Mouse (Mus musculus): ENCODE results near the gene 1700034J05Rik. TPM values are rescaled to one million over a fixed set of nuclear protein-coding genes. Genes with fewer than 3 reads are reported as not detected.

The 1700034J05Rik gene
- total and polyA plus RNA-seq, 3 experiments = not detected

- DNase-seq (ENCODE audit: extremely low read depth) = no peak
Observed at GRCm38 (mm10) chr6:146972740-146973139, 18.5 kb upstream of the 1700034J05Rik start.

GRCm38 (mm10) chr6:146972009-146972408 lies 17.8 kb upstream of the 1700034J05Rik start:
- dilution Hi-C loops (cut with MboI; ENCODE audit: extremely low pct_ligation_motif_present, extremely low pct_unique_long_range_greater_than_20kb, low sequenced_read_pairs) (no loop called here), in situ Hi-C loops (cut with MboI; ENCODE audit: low pct_ligation_motif_present, low pct_unique_long_range_greater_than_20kb, low sequenced_read_pairs) (no loop called here)
- no peak overlapping the region for H3K27ac ChIP-seq (ENCODE audit: insufficient read depth, low read depth)
- H3K27me3 ChIP-seq (replicated peaks) = no peaks in the 10 kb centered on the region
- H3K4me2 ChIP-seq (ENCODE audit: insufficient read depth, low read depth, poor library complexity, severe bottlenecking) = no peak overlapping the region
- TF ChIP-seq MEF2A (IDR thresholded peaks at IDR 0.05; ENCODE audit: borderline replicate concordance, low read depth, low read length) (no peak), E2F4 (IDR thresholded peaks at IDR 0.05; ENCODE audit: insufficient replicate concordance, low read depth, low read length) (no peak), PAX5 (IDR thresholded peaks at IDR 0.05; ENCODE audit: low read length) (no peak), JUN (IDR thresholded peaks at IDR 0.05; ENCODE audit: insufficient read depth, low read depth, low read length) (no peak), BHLHE40 (IDR thresholded peaks at IDR 0.05; ENCODE audit: low read depth, low read length) (no peak), KAT2A (IDR thresholded peaks at IDR 0.05; ENCODE audit: insufficient replicate concordance, low read length) (no peak), RAD21 (IDR thresholded peaks at IDR 0.05; ENCODE audit: low read depth, low read length) (no peak), CHD2 (IDR thresholded peaks at IDR 0.05; ENCODE audit: low read length) (no peak), NELFE (IDR thresholded peaks at IDR 0.05; ENCODE audit: low read depth, low read length) (no peak), ZNF384 (IDR thresholded peaks at IDR 0.05; ENCODE audit: low read depth, low read length) (no peak), HCFC1 (IDR thresholded peaks at IDR 0.05; ENCODE audit: low read depth, low read length) (no peak), ETS1 (conservative IDR thresholded peaks at IDR 0.05; ENCODE audit: low read depth, low read length) (no peak), USF1 (IDR thresholded peaks at IDR 0.05; ENCODE audit: low read depth, low read length) (no peak), MAFK (IDR thresholded peaks at IDR 0.05; ENCODE audit: insufficient replicate concordance, low read length) (no peak), POLR2A (IDR thresholded peaks at IDR 0.05; ENCODE audit: low read depth, low read length) (no peak), CTCF (conservative IDR thresholded peaks at IDR 0.05 in 1 of 2, IDR thresholded peaks at IDR 0.05 in 1 of 2; ENCODE audit: low read depth in 2 of 2, low read length in 2 of 2) (no peak), NRF1 (IDR thresholded peaks at IDR 0.05; ENCODE audit: low read depth, low read length) (no peak), TBP (conservative IDR thresholded peaks at IDR 0.05; ENCODE audit: low read depth, low read length) (no peak), MYC (IDR thresholded peaks at IDR 0.05; ENCODE audit: low read depth, low read length) (no peak), SMC3 (IDR thresholded peaks at IDR 0.05; ENCODE audit: low read depth, low read length) (no peak)
- H3K79me2 ChIP-seq (replicated peaks; ENCODE audit: control insufficient read depth, extremely low read depth, insufficient read depth, poor library complexity, severe bottlenecking) = no peaks in the 10 kb centered on the region
- H3K4me3 ChIP-seq (replicated peaks in 1 of 3; ENCODE audit: low read depth in 2 of 3, low read length in 2 of 3, poor library complexity in 1 of 3) = no peak overlapping the region
- peaks cover under 1 to 7% of the 10 kb centered on the region in 2 experiments for H3K36me3 ChIP-seq (replicated peaks in 1 of 2; ENCODE audit: control insufficient read depth in 1 of 2, insufficient read depth in 1 of 2, low read length in 1 of 2)
- H3K4me1 ChIP-seq (ENCODE audit: control insufficient read depth in 1 of 2, insufficient read depth in 2 of 2) = no peaks in the 10 kb centered on the region
- H3K9me3 ChIP-seq (replicated peaks; ENCODE audit: low read length) = no peaks in the 10 kb centered on the region
- H3K9ac ChIP-seq (ENCODE audit: insufficient read depth, low read depth) = no peak overlapping the region
- DNase-seq (ENCODE audit: extremely low read depth) = no peak

More at GRCm38 (mm10) chr6:146972740-146973139, 18.5 kb upstream of the 1700034J05Rik start:
- Histone ChIP-seq H3K36me3 (replicated peaks in 1 of 2; ENCODE audit: control insufficient read depth in 1 of 2, insufficient read depth in 1 of 2, low read length in 1 of 2) (peaks cover 5 to 14% of the 10 kb centered on the region in 2 experiments), H3K9me3 (replicated peaks; ENCODE audit: low read length) (no peaks in the 10 kb centered on the region), H3K4me1 (ENCODE audit: control insufficient read depth in 1 of 2, insufficient read depth in 2 of 2) (no peaks in the 10 kb centered on the region), H3K79me2 (replicated peaks; ENCODE audit: control insufficient read depth, extremely low read depth, insufficient read depth, poor library complexity, severe bottlenecking) (no peaks in the 10 kb centered on the region), H3K27me3 (replicated peaks) (no peaks in the 10 kb centered on the region), H3K27ac (ENCODE audit: insufficient read depth, low read depth) (no peak overlapping the region), H3K4me3 (replicated peaks in 1 of 3; ENCODE audit: low read depth in 2 of 3, low read length in 2 of 3, poor library complexity in 1 of 3) (no peak overlapping the region), H3K4me2 (ENCODE audit: insufficient read depth, low read depth, poor library complexity, severe bottlenecking) (no peak overlapping the region), H3K9ac (ENCODE audit: insufficient read depth, low read depth) (no peak overlapping the region)
- in situ Hi-C loops (cut with MboI; ENCODE audit: low pct_ligation_motif_present, low pct_unique_long_range_greater_than_20kb, low sequenced_read_pairs) = no loop called here
- no peak for TF ChIP-seq E2F4 (IDR thresholded peaks at IDR 0.05; ENCODE audit: insufficient replicate concordance, low read depth, low read length)
- TF ChIP-seq CTCF (conservative IDR thresholded peaks at IDR 0.05 in 1 of 2, IDR thresholded peaks at IDR 0.05 in 1 of 2; ENCODE audit: low read depth in 2 of 2, low read length in 2 of 2) = no peak
- no peak for TF ChIP-seq USF1 (IDR thresholded peaks at IDR 0.05; ENCODE audit: low read depth, low read length)
- no peak for TF ChIP-seq JUND (conservative IDR thresholded peaks at IDR 0.05; ENCODE audit: low read depth, low read length)
- dilution Hi-C loops (cut with MboI; ENCODE audit: extremely low pct_ligation_motif_present, extremely low pct_unique_long_range_greater_than_20kb, low sequenced_read_pairs) = no loop called here

Data from CH12.LX (cell line).